Mouse (Mus musculus) ES-CJ7 (cell line): ENCODE measurements around the gene Spi1.

Source experiments
- DNase-seq: peaks from one replicate; pipeline ENCODE4 v3.0.0; 2011; ENCODE audit warnings: low read depth, low spot score

Spi1 gene

GRCm38 (mm10) chr2:91068162-91068871, 13.9 kb upstream of the Spi1 start:
- no peak for DNase-seq

DNA sequence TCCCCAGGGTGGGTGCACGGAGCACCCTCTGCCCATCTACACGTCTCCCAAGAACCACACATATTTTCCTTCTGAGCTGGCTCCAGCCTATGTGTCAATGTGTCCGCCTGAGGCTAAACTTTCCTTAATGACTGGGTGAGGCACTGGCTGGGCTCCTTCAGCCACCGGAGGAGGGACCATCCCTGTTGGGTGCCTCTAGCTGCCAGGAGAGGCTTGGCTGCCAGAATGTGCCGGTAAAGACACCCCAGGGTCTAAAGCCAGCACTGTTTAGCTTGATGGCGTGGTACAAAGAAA, 13.4 kb upstream of the Spi1 start:
- DNase-seq: no peak

- DNase-seq: no peak
Observed at GRCm38 (mm10) chr2:91069306-91070000, 12.7 kb upstream of the Spi1 start.

- peak; percentile 94 for DNase-seq
Observed at GRCm38 (mm10) chr2:91070076-91070800, 12.0 kb upstream of the Spi1 start, which contains the start of gene Slc39a13. Gene Slc39a13, minus strand, starts transcription at chr2:91070417.

DNA sequence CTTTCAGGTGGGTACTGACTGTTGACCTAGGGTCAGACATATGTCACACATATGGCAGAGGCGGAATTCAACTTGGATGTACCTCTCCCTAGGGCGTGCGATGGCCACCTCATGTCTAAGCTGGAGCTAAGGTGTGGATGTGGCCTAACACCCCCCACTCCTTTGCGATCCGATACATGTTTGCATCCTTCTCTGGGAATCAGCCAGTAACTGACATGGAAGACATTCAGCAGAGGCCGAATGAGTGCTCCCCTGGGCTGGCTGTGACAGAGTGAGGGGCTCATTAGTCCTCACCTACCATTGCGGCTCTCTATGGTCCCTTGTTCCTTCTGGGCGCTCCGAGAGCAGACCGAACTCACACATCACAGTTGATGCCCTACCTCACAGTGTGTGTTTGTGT, 11.1 kb upstream of the Spi1 start:
- DNase-seq: no peak

DNA sequence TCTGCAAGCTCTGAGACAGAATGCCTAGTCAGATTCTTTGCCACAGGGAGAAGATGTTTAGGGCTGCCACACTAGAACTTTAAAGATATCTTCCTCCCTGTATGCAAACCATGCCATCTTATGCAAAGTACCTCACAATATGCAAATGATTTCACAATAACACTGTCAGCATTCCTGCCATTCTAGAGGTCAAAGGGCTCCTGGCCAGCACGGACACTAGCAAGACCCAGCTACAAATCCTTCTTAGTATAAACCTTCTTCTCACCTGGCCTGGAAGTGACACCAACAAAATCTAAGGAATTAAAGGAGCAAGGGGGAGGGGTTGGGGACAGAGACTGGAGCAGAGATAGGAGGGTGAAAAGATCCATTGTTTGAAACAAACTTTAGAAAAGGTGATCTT, 10.1 kb upstream of the Spi1 start:
- no peak for DNase-seq

DNA sequence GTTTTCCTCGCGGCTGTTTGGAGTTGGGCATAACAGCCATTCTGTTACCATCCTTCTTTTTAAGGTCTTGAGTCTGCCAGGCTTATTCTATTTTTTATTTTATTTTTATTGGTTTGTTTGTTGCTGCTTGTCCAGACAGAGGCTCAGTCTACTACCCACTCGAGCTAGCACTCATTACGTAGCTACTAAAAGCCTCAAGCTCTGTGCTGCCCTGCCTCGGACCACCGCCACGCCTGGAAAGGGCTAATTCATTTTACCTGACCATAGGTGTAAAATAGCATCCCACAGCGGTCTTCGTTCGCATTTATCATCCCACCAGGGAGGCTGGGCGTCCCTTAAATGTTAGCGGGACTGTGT, 4.3 kb upstream of the Spi1 start:
- DNase-seq: no peak

- peak; percentile 27 for DNase-seq
Observed at GRCm38 (mm10) chr2:91078314-91079025, 3.7 kb upstream of the Spi1 start.

GRCm38 (mm10) chr2:91079026-91079384, 3.2 kb upstream of the Spi1 start:
- no peak for DNase-seq

DNA sequence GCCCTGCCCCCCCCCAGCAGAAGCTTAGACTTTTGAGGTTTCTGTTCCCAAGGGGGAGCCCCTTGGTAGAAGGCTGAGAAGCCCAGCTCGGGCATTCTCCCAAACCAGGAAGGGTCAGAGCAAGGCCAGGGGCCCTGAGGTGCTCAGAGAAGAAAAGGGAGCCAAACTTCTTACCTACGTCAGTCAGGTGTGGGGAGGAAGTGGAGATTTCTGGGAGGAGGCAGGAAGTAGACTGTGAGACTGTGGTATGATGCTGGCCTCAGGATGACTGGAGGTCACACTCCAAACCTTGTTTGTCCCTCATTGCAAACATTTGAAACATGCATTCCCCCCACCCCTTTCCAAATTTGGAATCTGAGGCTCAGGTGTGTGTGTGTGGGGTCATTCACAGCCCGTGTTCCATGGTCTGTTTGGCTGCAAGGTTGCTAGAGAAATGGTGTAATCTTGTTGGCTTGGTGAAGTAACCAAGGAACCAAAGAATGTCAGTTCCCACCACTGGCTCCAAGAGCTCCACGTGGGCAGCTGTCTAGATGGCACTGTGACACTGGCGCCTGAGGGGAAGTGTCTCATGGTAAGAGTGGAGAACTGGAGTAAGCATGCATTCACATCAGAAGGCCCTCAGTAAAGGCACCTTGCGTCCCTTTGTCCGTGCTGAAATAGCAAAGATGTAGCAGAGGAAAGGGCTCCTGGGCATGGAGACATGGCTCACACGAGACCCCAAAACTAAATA, 1.2 kb upstream of the Spi1 start:
- no peak for DNase-seq

DNA sequence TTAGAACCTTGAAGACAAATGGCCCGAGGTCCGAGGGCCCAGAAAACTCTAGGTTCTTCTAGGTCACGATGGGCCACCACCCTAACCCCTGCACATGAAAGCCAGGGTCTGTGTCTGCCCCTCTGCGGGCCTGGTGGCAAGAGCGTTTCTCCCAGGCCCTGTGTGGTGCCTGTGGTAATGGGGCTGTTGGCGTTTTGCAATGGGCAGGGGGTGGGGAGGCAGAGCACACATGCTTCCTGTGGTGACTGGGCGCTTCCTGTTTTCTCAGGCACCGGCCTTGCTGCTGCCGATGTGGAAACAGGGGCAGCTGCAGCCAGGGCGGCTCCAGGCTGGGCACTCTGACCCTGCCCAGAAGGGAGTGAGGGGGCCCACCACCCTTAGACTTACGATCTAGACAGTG, 654 bp downstream of the Spi1 start:
- no peak for DNase-seq

GRCm38 (mm10) chr2:91083366-91083940, 1.3 kb downstream of the Spi1 start:
- DNase-seq: no peak

GRCm38 (mm10) chr2:91084179-91084820, 2.1 kb downstream of the Spi1 start:
- no peak for DNase-seq

- no peak for DNase-seq
Observed at GRCm38 (mm10) chr2:91085494-91086391, 3.6 kb downstream of the Spi1 start.

DNA sequence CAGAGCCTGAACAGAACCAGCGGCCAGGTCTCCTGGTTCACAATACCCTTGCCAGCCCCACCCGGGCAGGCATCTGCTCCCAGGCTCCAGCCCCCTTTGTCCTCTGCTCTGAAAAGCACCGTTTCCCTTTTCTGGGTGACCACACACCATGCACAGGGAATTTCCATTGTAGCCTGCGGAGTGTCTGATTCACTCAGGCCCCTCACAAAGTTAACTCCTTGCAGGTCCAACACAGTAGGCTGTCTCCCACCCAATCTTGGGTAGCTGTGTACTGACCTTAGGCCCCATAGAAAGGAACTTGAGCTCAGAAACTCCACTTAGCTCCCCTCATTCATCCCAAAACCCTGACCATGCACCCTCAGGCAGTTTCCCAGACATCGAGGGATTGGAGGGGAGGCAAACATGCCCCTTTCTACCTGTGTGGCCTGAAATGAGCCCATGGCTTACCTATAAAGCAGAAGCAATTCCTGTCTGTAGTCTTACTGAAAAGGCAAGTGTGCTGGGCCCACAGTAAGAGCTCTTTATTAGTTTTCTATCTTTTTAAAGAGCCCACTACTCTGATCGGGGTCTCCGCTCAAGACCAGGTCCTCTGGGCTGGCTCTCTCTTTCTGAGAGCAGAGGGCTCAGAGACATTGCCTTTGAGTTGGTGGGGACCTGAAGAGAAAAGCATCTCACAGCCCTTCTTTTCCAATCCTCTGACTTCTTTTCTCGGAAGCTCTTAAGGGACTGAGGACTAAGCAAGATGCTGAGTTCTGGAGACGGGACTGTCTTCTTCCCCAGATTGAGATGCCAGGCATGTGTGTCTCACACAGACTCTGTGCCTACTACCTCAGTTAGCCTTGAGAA, 4.4 kb downstream of the Spi1 start:
- DNase-seq: no peak

DNA sequence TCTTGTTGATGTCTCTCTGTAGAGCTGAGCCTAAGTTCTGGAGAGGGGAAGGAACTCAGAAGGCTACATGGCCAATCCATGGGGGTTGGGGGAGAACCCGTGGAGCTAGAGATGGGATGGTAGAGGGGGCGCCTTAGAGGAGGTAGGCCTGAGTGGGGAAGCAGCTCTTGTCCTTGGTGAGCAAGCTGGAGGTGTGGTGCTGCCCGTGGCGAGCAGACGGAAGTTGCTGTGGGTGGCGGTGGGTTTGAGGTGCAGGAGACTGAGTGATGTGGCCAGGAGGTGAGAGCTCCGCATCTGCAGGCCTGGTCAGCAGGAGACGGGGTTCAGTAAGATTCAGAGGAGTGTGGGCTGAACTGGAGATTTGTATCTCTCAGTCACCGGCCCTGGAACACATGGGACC, 5.3 kb downstream of the Spi1 start:
- no peak for DNase-seq

- DNase-seq: no peak
Observed at GRCm38 (mm10) chr2:91088987-91089386, 6.8 kb downstream of the Spi1 start.

- no peak for DNase-seq
Observed at GRCm38 (mm10) chr2:91090208-91090607, 8.0 kb downstream of the Spi1 start.

DNA sequence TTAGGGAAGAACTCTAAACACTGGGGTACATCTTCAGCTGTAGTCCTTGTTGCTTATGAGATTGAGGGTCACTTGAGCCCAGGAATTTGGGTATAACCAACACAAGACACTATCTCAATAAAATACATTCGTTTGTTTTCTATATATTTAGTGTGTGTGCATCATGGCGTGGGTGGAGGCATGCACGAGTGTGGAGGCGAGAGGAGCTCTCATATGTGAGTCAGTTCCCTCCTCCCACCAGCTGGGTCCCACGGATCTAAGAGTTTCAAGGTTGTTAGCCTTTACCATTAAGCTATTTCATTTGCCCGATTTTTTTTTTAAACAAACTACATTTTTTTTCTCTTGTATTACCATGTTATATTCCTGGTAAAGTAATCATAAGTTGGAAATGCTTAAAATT, 8.6 kb downstream of the Spi1 start:
- DNase-seq: no peak
